Mouse (Mus musculus) CH12.LX (cell line): ENCODE results near the gene Palm2.

Experiments
- CHD2 ChIP-seq: IDR thresholded peaks from 2 replicates; pipeline ENCODE4 v1.6.1; 2011; ENCODE audit warnings: low read length, improper control_type of control experiment
- CTCF ChIP-seq, 2 experiments: IDR thresholded peaks in 1 of 2; conservative IDR thresholded peaks in 1 of 2; 2 replicates each; pipeline ENCODE4 v1.5.1; 2011 to 2012; ENCODE audit warnings: low read depth in 2 of 2, low read length in 2 of 2, improper control_type of control experiment in 1 of 2, inconsistent platforms in 1 of 2, mild to moderate bottlenecking in 1 of 2, moderate library complexity in 1 of 2
- ETS1 ChIP-seq: conservative IDR thresholded peaks from 2 replicates; pipeline ENCODE4 v1.6.1; 2012; ENCODE audit warnings: low read depth, mild to moderate bottlenecking, inconsistent platforms, low read length, improper control_type of control experiment, moderate library complexity
- HCFC1 ChIP-seq: IDR thresholded peaks from 2 replicates; pipeline ENCODE4 v1.6.1; 2012; ENCODE audit warnings: low read depth, mild to moderate bottlenecking, inconsistent platforms, low read length, improper control_type of control experiment
- KAT2A ChIP-seq: IDR thresholded peaks from 2 replicates; pipeline ENCODE4 v1.6.1; 2012; ENCODE audit warnings: low read length, improper control_type of control experiment, inconsistent platforms; ENCODE audit not compliant: insufficient replicate concordance
- MAX ChIP-seq: IDR thresholded peaks from 2 replicates; pipeline ENCODE4 v1.6.1; 2011; ENCODE audit warnings: low read length, improper control_type of control experiment
- MAZ ChIP-seq: IDR thresholded peaks from 2 replicates; pipeline ENCODE4 v1.6.1; 2012; ENCODE audit warnings: low read depth, mild to moderate bottlenecking, inconsistent platforms, low read length, improper control_type of control experiment, moderate library complexity
- POLR2A ChIP-seq: IDR thresholded peaks from 2 replicates; pipeline ENCODE4 v1.6.1; 2011; ENCODE audit warnings: low read depth, mild to moderate bottlenecking, improper control_type of control experiment, low read length
- POLR2AphosphoS2 ChIP-seq: IDR thresholded peaks from 2 replicates; pipeline ENCODE4 v1.6.1; 2011; ENCODE audit warnings: low read depth, low read length, improper control_type of control experiment
- RCOR1 ChIP-seq: conservative IDR thresholded peaks from 2 replicates; pipeline ENCODE4 v1.6.1; 2012; ENCODE audit warnings: low read depth, mild to moderate bottlenecking, inconsistent platforms, low read length, improper control_type of control experiment
- SIN3A ChIP-seq: IDR thresholded peaks from 2 replicates; pipeline ENCODE4 v1.6.1; 2012; ENCODE audit warnings: low read length, improper control_type of control experiment, inconsistent platforms
- USF1 ChIP-seq: IDR thresholded peaks from 2 replicates; pipeline ENCODE4 v1.6.1; 2014; ENCODE audit warnings: low read depth, mild to moderate bottlenecking, inconsistent platforms, low read length, improper control_type of control experiment
- ZC3H11A ChIP-seq: IDR thresholded peaks from 2 replicates; pipeline ENCODE4 v1.6.1; 2012; ENCODE audit warnings: low read depth, mild to moderate bottlenecking, inconsistent platforms, low read length, improper control_type of control experiment

GRCm38 (mm10) chr4:57687583-57687982 lies 253.5 kb downstream of the Palm2 start:
- TF ChIP-seq CTCF (conservative IDR thresholded peaks at IDR 0.05 in 1 of 2, IDR thresholded peaks at IDR 0.05 in 1 of 2; ENCODE audit: low read depth in 2 of 2, low read length in 2 of 2) = no peak
- TF ChIP-seq RCOR1 = no peak
- TF ChIP-seq HCFC1 = no peak
- no peak for TF ChIP-seq POLR2A
- no peak for TF ChIP-seq ZC3H11A
- no peak for TF ChIP-seq ETS1
- TF ChIP-seq KAT2A = no peak
- TF ChIP-seq MAZ = no peak
- TF ChIP-seq SIN3A = no peak
- no peak for TF ChIP-seq CHD2
- TF ChIP-seq MAX = no peak
- TF ChIP-seq POLR2AphosphoS2 = no peak
- no peak for TF ChIP-seq USF1
